Mouse (Mus musculus): ENCODE data around the gene Acsbg1.

DNA sequence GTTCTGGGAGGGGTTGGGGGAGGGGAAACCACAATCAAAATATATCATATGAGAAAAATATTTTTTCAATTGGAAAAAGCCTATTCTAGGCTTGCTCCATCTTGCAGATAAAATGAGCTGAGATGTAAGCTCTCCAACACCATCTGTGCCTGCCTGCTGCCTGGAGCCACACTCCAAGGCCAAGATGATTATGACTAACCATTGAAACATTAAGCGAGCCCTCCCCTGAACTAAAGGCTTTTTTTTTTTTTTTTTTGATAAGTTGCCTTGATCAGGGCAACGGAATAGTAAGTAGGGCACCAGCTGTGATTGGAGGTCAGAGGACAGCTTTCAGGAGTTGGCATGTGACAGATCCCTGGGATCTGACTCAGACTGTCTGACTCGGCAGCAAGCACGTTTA, 6.8 kb upstream of the Acsbg1 start:
- TF ChIP-seq EP300 (IDR thresholded peaks at IDR 0.05) (no peak), CTCF (IDR thresholded peaks at IDR 0.05) (no peak)
